Mouse (Mus musculus) cortical plate, adult 2 months (tissue): ENCODE measurements around the gene Zbtb44.

Experiments used
- CTCF ChIP-seq: fragments of 200-500 bp; IDR thresholded peaks from 2 replicates; pipeline ENCODE4 v1.5.1; 2011; ENCODE audit warnings: mild to moderate bottlenecking, control low read depth, low read length; ENCODE audit not compliant: insufficient read depth; ENCODE audit errors: extremely low read depth
- POLR2A ChIP-seq: fragments of 200-500 bp; IDR thresholded peaks from 2 replicates; pipeline ENCODE4 v1.6.1; 2011; ENCODE audit warnings: mild to moderate bottlenecking, low read length, control low read depth; ENCODE audit not compliant: insufficient read depth; ENCODE audit errors: extremely low read depth

GRCm38 (mm10) chr9:31073797-31074196, 43.4 kb downstream of the Zbtb44 start:
- no peak for TF ChIP-seq CTCF
- TF ChIP-seq POLR2A: no peak
